8 mouse cellular contexts compared by ENCODE assay signal in genomic region chr1:52816232-52816891, GRCm38 (mm10). TPM values are rescaled to one million over a fixed set of nuclear protein-coding genes. Genes with fewer than 3 reads are reported as not detected.
DNase-seq lines count a peak whose midpoint lies in the region; ATAC-seq and TF ChIP-seq lines count a peak whose summit lies in the region.

No protein-coding gene starts in this region.

- peak; percentile 11 for DNase-seq in embryo, embryonic 10 days (ENCODE audit: low spot score)
- no peak for DNase-seq in embryo, embryonic 11 days
- DNase-seq in cerebellum, adult 2 months = peak; percentile 49 to 57
- peak; percentile 21 to 35 for DNase-seq in kidney, postnatal 36 days
- DNase-seq in midbrain, postnatal 0 days (ENCODE audit: low spot score) = peak; percentile 5
- no peak for DNase-seq in B cell, adult 2 months
- no peak for DNase-seq in left cerebral cortex, postnatal 14 days (ENCODE audit: low spot score in 2 of 2)

- peak overlapping the region; percentile 33 for H3K27ac ChIP-seq in cerebellum, adult 2 months (ENCODE audit: insufficient read depth, low read length)
- no peak overlapping the region for H3K27ac ChIP-seq in heart, embryonic 11.5 days (ENCODE audit: low read depth, low read length)
- H3K27ac ChIP-seq in midbrain, postnatal 0 days (ENCODE audit: low read depth, low read length) = peak overlapping the region; percentile 91; the same call in 1 of the 2 replicates

- no peaks in the 10 kb centered on the region for H3K27me3 ChIP-seq in cerebellum, adult 2 months (ENCODE audit: control insufficient read depth, insufficient read depth, low read length)
- no peaks in the 10 kb centered on the region for H3K27me3 ChIP-seq in heart, embryonic 11.5 days (ENCODE audit: control insufficient read depth, insufficient read depth, low read length)
- no peaks in the 10 kb centered on the region for H3K27me3 ChIP-seq in midbrain, postnatal 0 days (ENCODE audit: insufficient read depth, low read length)

- WGBS in cerebellum, adult 2 months = 6% methylated on average over 13 of the region's 13 CpGs
- WGBS in heart, embryonic 11.5 days (ENCODE audit: insufficient replicate concordance) = 59% methylated on average over 13 of the region's 13 CpGs
- 53% methylated on average over 13 of the region's 13 CpGs for WGBS in midbrain, postnatal 0 days

- H3K4me3 ChIP-seq in cerebellum, adult 2 months (replicated peaks; ENCODE audit: insufficient read depth, low read depth, low read length) = peak overlapping the region; percentile 66
- H3K4me3 ChIP-seq in heart, embryonic 11.5 days (ENCODE audit: low read depth, low read length) = peak overlapping the region; percentile 80
- peak overlapping the region; percentile 67 for H3K4me3 ChIP-seq in midbrain, postnatal 0 days (ENCODE audit: low read depth, low read length)

- peaks cover 7% of the 10 kb centered on the region for H3K4me1 ChIP-seq in cerebellum, adult 2 months (ENCODE audit: control insufficient read depth, insufficient read depth, low read length)
- no peaks in the 10 kb centered on the region for H3K4me1 ChIP-seq in heart, embryonic 11.5 days (ENCODE audit: control insufficient read depth, insufficient read depth, low read length)
- peaks cover 3% of the 10 kb centered on the region; the same call in 1 of the 2 replicates for H3K4me1 ChIP-seq in midbrain, postnatal 0 days (ENCODE audit: insufficient read depth, low read length)

- H3K9me3 ChIP-seq in heart, embryonic 11.5 days (replicated peaks; ENCODE audit: control insufficient read depth, low read length) = no peaks in the 10 kb centered on the region
- H3K9me3 ChIP-seq in midbrain, postnatal 0 days (ENCODE audit: low read length) = no peaks in the 10 kb centered on the region

- no peak for ATAC-seq in heart, embryonic 11.5 days (replicated peaks; ENCODE audit: insufficient number of reproducible peaks, low FRiP score, low TSS enrichment)
- peak; percentile 21; the same call in 1 of the 2 replicates for ATAC-seq in midbrain, postnatal 0 days (ENCODE audit: low FRiP score)

- TF ChIP-seq CTCF in cerebellum, adult 2 months (IDR thresholded peaks at IDR 0.05; ENCODE audit: borderline replicate concordance, insufficient read depth, low read depth, low read length) = no peak
- TF ChIP-seq CTCF in midbrain, postnatal 0 days (IDR thresholded peaks at IDR 0.05) = no peak

- H3K9ac ChIP-seq in heart, embryonic 11.5 days (ENCODE audit: low read depth, low read length) = no peak overlapping the region
- H3K9ac ChIP-seq in midbrain, postnatal 0 days (replicated peaks; ENCODE audit: low read length, poor library complexity, severe bottlenecking) = peak overlapping the region; percentile 85

- H3K36me3 ChIP-seq in heart, embryonic 11.5 days (ENCODE audit: control insufficient read depth, insufficient read depth, low read length) = no peaks in the 10 kb centered on the region
- no peaks in the 10 kb centered on the region for H3K36me3 ChIP-seq in midbrain, postnatal 0 days (ENCODE audit: insufficient read depth, low read length)

- intact Hi-C loops in left cerebral cortex, postnatal 14 days (cut with DNase I) = no loop called here

- H3K4me2 ChIP-seq in heart, embryonic 11.5 days = peak overlapping the region; percentile 90
- peak overlapping the region; percentile 80 for H3K4me2 ChIP-seq in midbrain, postnatal 0 days (ENCODE audit: low read depth, low read length, poor library complexity, severe bottlenecking)

- no peak for TF ChIP-seq POLR2A in cerebellum, adult 2 months (IDR thresholded peaks at IDR 0.05; ENCODE audit: borderline replicate concordance, insufficient read depth, low read length)

RNA-seq across cellular contexts. Expression of gene Inpp1, which starts 1.1 kb away (rescaled TPM):
- 43.9 and 51.8 TPM in 2 replicates for polyA plus RNA-seq in cerebellum, adult 2 months (2012; rRNA removed)
- 13.9 and 15.0 TPM in 2 replicates for polyA plus RNA-seq in heart, embryonic 11.5 days (2014; fragmentation: Nextera tagmentation; extraction: Ambion mirVana)
- 43.0 and 49.8 TPM in 2 replicates for total RNA-seq in midbrain, postnatal 0 days (2014; rRNA removed)
- polyA plus RNA-seq in midbrain, postnatal 0 days (2015; fragmentation: Nextera tagmentation; extraction: Ambion mirVana) = 45.8 and 46.8 TPM in 2 replicates
- total RNA-seq in left cerebral cortex, postnatal 14 days (2021) = 10 to 100 TPM; 41.6 to 43.9 TPM

RNA-seq across cellular contexts. Expression of gene Hibch, which starts 28.4 kb away (rescaled TPM):
- polyA plus RNA-seq in cerebellum, adult 2 months (2012; rRNA removed) = 23.4 and 27.9 TPM in 2 replicates
- polyA plus RNA-seq in heart, embryonic 11.5 days (2014; fragmentation: Nextera tagmentation; extraction: Ambion mirVana) = 33.4 and 35.3 TPM in 2 replicates
- 13.5 and 23.1 TPM in 2 replicates for total RNA-seq in midbrain, postnatal 0 days (2014; rRNA removed)
- polyA plus RNA-seq in midbrain, postnatal 0 days (2015; fragmentation: Nextera tagmentation; extraction: Ambion mirVana) = 20.2 and 20.9 TPM in 2 replicates
- total RNA-seq in left cerebral cortex, postnatal 14 days (2021) = 10 to 100 TPM; 11.9 to 14.6 TPM

Comparison
In these comparisons a context has a peak if more than half of its experiments do, and no peak if none do; other contexts are left out.
1. DNase-seq: peak in embryo, embryonic 10 days (single experiment), cerebellum, adult 2 months (2 of 2), kidney, postnatal 36 days (2 of 2) and midbrain, postnatal 0 days (single experiment); none in embryo, embryonic 11 days (single experiment), B cell, adult 2 months (0 of 2) and left cerebral cortex, postnatal 14 days (0 of 2).
2. Peak in every context shown above with its lines, with median percentiles within 50 percentile points of each other: H3K4me3 ChIP-seq.